Mouse (Mus musculus) forebrain, embryonic 15.5 days (tissue): ENCODE measurements at regions not wholly inside any gene's neighbourhood (a gene's known extent, or its start where the extent isn't known, plus 50 kb on each side); places are given as distances from the start of the nearest gene placed in this dataset.
"Not testable (repeated sequence)": the region's sequence is repeated elsewhere in the genome, so short reads cannot be mapped to it uniquely, and the experiment has no call there.

ENCODE experiments used
- ATAC-seq: fragments of 200-750 bp; cut with Nextera tagmentation; replicated peaks from 2 replicates; pipeline ENCODE4 v1.8.0; 2017; ENCODE audit warnings: mild to moderate bottlenecking, moderate TSS enrichment, moderate library complexity
- H3K27ac ChIP-seq: fragments of 300-500 bp; sonication (generic); replicated peaks from 2 replicates; pipeline ENCODE4 v1.5.1; 2015; ENCODE audit warnings: mild to moderate bottlenecking, inconsistent platforms
- H3K27me3 ChIP-seq: fragments of 300-500 bp; sonication (generic); 2 replicates; pipeline ENCODE4 v1.6.1; 2015; ENCODE audit warnings: inconsistent platforms
- H3K36me3 ChIP-seq: fragments of 300-500 bp; sonication (generic); 2 replicates; pipeline ENCODE4 v1.6.1; 2015; ENCODE audit warnings: mild to moderate bottlenecking, inconsistent platforms
- H3K4me1 ChIP-seq: fragments of 300-500 bp; sonication (generic); 2 replicates; pipeline ENCODE4 v1.6.1; 2015; ENCODE audit warnings: inconsistent platforms
- H3K4me2 ChIP-seq: fragments of 300-500 bp; sonication (generic); replicated peaks from 2 replicates; pipeline ENCODE4 v1.6.1; 2015; ENCODE audit warnings: mild to moderate bottlenecking, inconsistent platforms
- H3K4me3 ChIP-seq: fragments of 300-500 bp; sonication (generic); 2 replicates; pipeline ENCODE4 v1.5.1; 2015; ENCODE audit warnings: mild to moderate bottlenecking, inconsistent platforms
- H3K9ac ChIP-seq: fragments of 300-500 bp; sonication (generic); replicated peaks from 2 replicates; pipeline ENCODE4 v1.6.1; 2015; ENCODE audit warnings: mild to moderate bottlenecking, inconsistent platforms
- H3K9me3 ChIP-seq: fragments of 300-500 bp; sonication (generic); 2 replicates; pipeline ENCODE4 v1.6.1; 2016; ENCODE audit warnings: inconsistent platforms
- WGBS: fragments of 180-500 bp; shearing (Covaris S2); methylation state at CpG from one replicate; pipeline ENCODE4 v1.1.7; 2015; ENCODE audit warnings: mixed read lengths; 5-methylcytosine and 5-hydroxymethylcytosine counted together

GRCm38 (mm10) chrX:31775937-31776336 lies 59.0 kb upstream of the Btbd35f25 start:
- not testable (repeated sequence) for H3K27ac ChIP-seq, H3K4me3 ChIP-seq, H3K27me3 ChIP-seq, H3K4me1 ChIP-seq, H3K9ac ChIP-seq, H3K36me3 ChIP-seq, H3K4me2 ChIP-seq, ATAC-seq
- peaks cover 70% of the 10 kb centered on the region for H3K9me3 ChIP-seq
- WGBS, result 83% methylated on average over 8 of the region's 8 CpGs

- no peaks in the 10 kb centered on the region for H3K27me3 ChIP-seq
- H3K4me2 ChIP-seq, result no peak overlapping the region
- H3K4me1 ChIP-seq, result no peaks in the 10 kb centered on the region
- H3K9me3 ChIP-seq, result peaks cover 67% of the 10 kb centered on the region
- 86% methylated on average over 3 of the region's 3 CpGs for whole genome bisulfite sequencing
- no peak overlapping the region for H3K4me3 ChIP-seq
- H3K36me3 ChIP-seq, result no peaks in the 10 kb centered on the region
- no peak overlapping the region for H3K9ac ChIP-seq
- H3K27ac ChIP-seq, result no peak overlapping the region
- ATAC-seq, result no peak
Observed at GRCm38 (mm10) chrX:31775255-31775654, 58.3 kb upstream of the Btbd35f25 start.
